22 mouse cellular contexts compared by ENCODE assay signal in genomic region chr3:103221435-103221834, GRCm38 (mm10). TPM values are rescaled to one million over a fixed set of nuclear protein-coding genes. Genes with fewer than 3 reads are reported as not detected.
DNase-seq lines count a peak whose midpoint lies in the region; ATAC-seq and TF ChIP-seq lines count a peak whose summit lies in the region.
"Had no signal": no experiment of that assay in that cellular context is flagged by ENCODE, and none has a peak within 500 bp of the region (broad histone marks: within the 10 kb centered on the region; RNA-seq: fewer than 3 reads in every experiment).

No protein-coding gene starts in this region.

- no peaks in the 10 kb centered on the region for H3K4me1 ChIP-seq in cerebellum, adult 2 months (ENCODE audit: control insufficient read depth, insufficient read depth, low read length)
- H3K4me1 ChIP-seq in forebrain, postnatal 0 days (ENCODE audit: insufficient read depth) = no peaks in the 10 kb centered on the region
- H3K4me1 ChIP-seq in forebrain, embryonic 12.5 days = no peaks in the 10 kb centered on the region
- H3K4me1 ChIP-seq in hindbrain, embryonic 12.5 days = no peaks in the 10 kb centered on the region
- H3K4me1 ChIP-seq: limb, embryonic 10.5 days; midbrain, embryonic 12.5 days; stomach, embryonic 15.5 days had no signal

- no peak overlapping the region for H3K9ac ChIP-seq in forebrain, postnatal 0 days
- no peak overlapping the region for H3K9ac ChIP-seq in forebrain, embryonic 12.5 days
- H3K9ac ChIP-seq in hindbrain, embryonic 12.5 days = no peak overlapping the region
- H3K9ac ChIP-seq: midbrain, embryonic 12.5 days; stomach, embryonic 15.5 days had no signal

- no peaks in the 10 kb centered on the region for H3K36me3 ChIP-seq in forebrain, postnatal 0 days (ENCODE audit: insufficient read depth)
- H3K36me3 ChIP-seq in forebrain, embryonic 12.5 days (replicated peaks) = no peaks in the 10 kb centered on the region
- H3K36me3 ChIP-seq in hindbrain, embryonic 12.5 days = no peaks in the 10 kb centered on the region
- H3K36me3 ChIP-seq: G1E; limb, embryonic 10.5 days; midbrain, embryonic 12.5 days; stomach, embryonic 15.5 days had no signal

- no peak overlapping the region for H3K4me3 ChIP-seq in cerebellum, adult 2 months (replicated peaks; ENCODE audit: insufficient read depth, low read depth, low read length)
- H3K4me3 ChIP-seq in forebrain, postnatal 0 days (ENCODE audit: low read depth, low read length) = no peak overlapping the region
- H3K4me3 ChIP-seq in forebrain, embryonic 12.5 days (replicated peaks) = no peak overlapping the region
- H3K4me3 ChIP-seq in hindbrain, embryonic 12.5 days = no peak overlapping the region
- H3K4me3 ChIP-seq: heart, adult 2 months; limb, embryonic 10.5 days; midbrain, embryonic 12.5 days; stomach, embryonic 15.5 days had no signal

- H3K9me3 ChIP-seq in forebrain, postnatal 0 days (ENCODE audit: low read length) = no peaks in the 10 kb centered on the region
- H3K9me3 ChIP-seq in forebrain, embryonic 12.5 days = no peaks in the 10 kb centered on the region
- H3K9me3 ChIP-seq in hindbrain, embryonic 12.5 days (replicated peaks) = no peaks in the 10 kb centered on the region
- H3K9me3 ChIP-seq: limb, embryonic 10.5 days; midbrain, embryonic 12.5 days; stomach, embryonic 15.5 days had no signal

- H3K27ac ChIP-seq in cerebellum, adult 2 months (ENCODE audit: insufficient read depth, low read length) = no peak overlapping the region
- H3K27ac ChIP-seq in forebrain, postnatal 0 days (ENCODE audit: low read depth, low read length) = no peak overlapping the region
- no peak overlapping the region for H3K27ac ChIP-seq in forebrain, embryonic 12.5 days
- no peak overlapping the region for H3K27ac ChIP-seq in hindbrain, embryonic 12.5 days
- H3K27ac ChIP-seq: heart, adult 2 months; limb, embryonic 10.5 days; midbrain, embryonic 12.5 days; stomach, embryonic 15.5 days had no signal

- WGBS in cerebellum, adult 2 months = 18% methylated on average over 2 of the region's 2 CpGs
- WGBS in forebrain, postnatal 0 days = 50% methylated on average over 2 of the region's 2 CpGs
- 92% methylated on average over 2 of the region's 2 CpGs for WGBS in forebrain, embryonic 12.5 days
- 82% methylated on average over 2 of the region's 2 CpGs for WGBS in hindbrain, embryonic 12.5 days

- TF ChIP-seq POLR2A in cerebellum, adult 2 months (IDR thresholded peaks at IDR 0.05; ENCODE audit: borderline replicate concordance, insufficient read depth, low read length) = no peak

- H3K4me2 ChIP-seq in forebrain, postnatal 0 days (ENCODE audit: low read depth) = no peak overlapping the region
- H3K4me2 ChIP-seq in forebrain, embryonic 12.5 days = no peak overlapping the region
- no peak overlapping the region for H3K4me2 ChIP-seq in hindbrain, embryonic 12.5 days (replicated peaks)
- H3K4me2 ChIP-seq: liver, embryonic 11.5 days; midbrain, embryonic 12.5 days; stomach, embryonic 15.5 days had no signal

- H3K27me3 ChIP-seq in cerebellum, adult 2 months (ENCODE audit: control insufficient read depth, insufficient read depth, low read length) = no peaks in the 10 kb centered on the region
- H3K27me3 ChIP-seq in forebrain, postnatal 0 days (ENCODE audit: insufficient read depth, low read length) = no peaks in the 10 kb centered on the region
- no peaks in the 10 kb centered on the region for H3K27me3 ChIP-seq in forebrain, embryonic 12.5 days
- no peaks in the 10 kb centered on the region for H3K27me3 ChIP-seq in hindbrain, embryonic 12.5 days
- H3K27me3 ChIP-seq: midbrain, embryonic 12.5 days; stomach, embryonic 15.5 days had no signal

- DNase-seq in cerebellum, adult 2 months = peak; percentile 4 to 6
- DNase-seq in forebrain, postnatal 0 days = peak; percentile 55
- peak; percentile 46 to 61 for DNase-seq in layer of hippocampus, adult 8-10 months (ENCODE audit: low spot score in 2 of 2)
- peak; percentile 22 for DNase-seq in right cerebral cortex, postnatal 4 days
- DNase-seq in kidney, adult 8-10 months = no peak
- DNase-seq: cerebellum, adult 18-20 months; gastrocnemius, postnatal 10 days; heart, adult 2 months; kidney, adult 9 months; kidney, postnatal 4 days; lung, adult 2 months; spleen, adult 18-20 months had no signal

- ATAC-seq in cerebellum, adult (ENCODE audit: insufficient number of reproducible peaks, low FRiP score, low TSS enrichment) = no peak
- peak; percentile 83 for ATAC-seq in forebrain, postnatal 0 days
- ATAC-seq in forebrain, embryonic 12.5 days (ENCODE audit: low FRiP score) = no peak
- ATAC-seq in hindbrain, embryonic 12.5 days (ENCODE audit: low FRiP score) = no peak
- ATAC-seq: CD4-positive, CD25-positive, alpha-beta regulatory T cell, adult 4 months; inflammation-experienced regulatory T-cells, adult 6 months had no signal

- no peak for TF ChIP-seq CTCF in cerebellum, adult 2 months (IDR thresholded peaks at IDR 0.05; ENCODE audit: borderline replicate concordance, insufficient read depth, low read depth, low read length)
- no peak for TF ChIP-seq CTCF in forebrain, postnatal 0 days (IDR thresholded peaks at IDR 0.05; ENCODE audit: low read depth)

RNA-seq across cellular contexts. Expression of gene Bcas2, which starts 50.0 kb away (rescaled TPM):
- polyA plus RNA-seq in cerebellum, adult 2 months (2012; rRNA removed) = 139 TPM in 2 replicates
- total RNA-seq in forebrain, postnatal 0 days (2014; rRNA removed) = 105 and 121 TPM in 2 replicates
- polyA plus RNA-seq in forebrain, postnatal 0 days (2015; fragmentation: Nextera tagmentation; extraction: Ambion mirVana) = 213 and 237 TPM in 2 replicates
- 254 and 263 TPM in 2 replicates for polyA plus RNA-seq in forebrain, embryonic 12.5 days (2016; fragmentation: Nextera tagmentation; extraction: Ambion mirVana)
- 10 to 100 TPM; 67.1 to 70.8 (median 67.8) TPM for total RNA-seq in layer of hippocampus, adult 8-10 months (2022)
- 226 and 235 TPM in 2 replicates for polyA plus RNA-seq in hindbrain, embryonic 12.5 days (2016; fragmentation: Nextera tagmentation; extraction: Ambion mirVana)

RNA-seq across cellular contexts. Expression of gene Trim33, which starts 57.7 kb away (rescaled TPM):
- 18.1 and 18.5 TPM in 2 replicates for polyA plus RNA-seq in cerebellum, adult 2 months (2012; rRNA removed)
- total RNA-seq in forebrain, postnatal 0 days (2014; rRNA removed) = 49.2 and 65.5 TPM in 2 replicates
- 7.5 and 12.5 TPM in 2 replicates for polyA plus RNA-seq in forebrain, postnatal 0 days (2015; fragmentation: Nextera tagmentation; extraction: Ambion mirVana)
- polyA plus RNA-seq in forebrain, embryonic 12.5 days (2016; fragmentation: Nextera tagmentation; extraction: Ambion mirVana) = 38.5 and 44.4 TPM in 2 replicates
- total RNA-seq in layer of hippocampus, adult 8-10 months (2022) = 10 to 100 TPM; 45.6 to 57.6 (median 54.1) TPM
- polyA plus RNA-seq in hindbrain, embryonic 12.5 days (2016; fragmentation: Nextera tagmentation; extraction: Ambion mirVana) = 39.2 and 42.6 TPM in 2 replicates

Comparison
In these comparisons a context has a peak if more than half of its experiments do, and no peak if none do; other contexts are left out.
1. DNase-seq: peak in cerebellum, adult 2 months (2 of 2), forebrain, postnatal 0 days (single experiment), layer of hippocampus, adult 8-10 months (2 of 2) and right cerebral cortex, postnatal 4 days (single experiment); none in kidney, adult 8-10 months (0 of 2).